Mouse (Mus musculus) bone marrow, adult 2 months (tissue): ENCODE data around the gene Casp9.

Source experiments
- CTCF ChIP-seq: fragments of 200-500 bp; IDR thresholded peaks from 2 replicates; pipeline ENCODE4 v1.5.1; 2011; ENCODE audit warnings: low read length, control low read depth; ENCODE audit not compliant: control insufficient read depth, insufficient read depth
- POLR2A ChIP-seq: fragments of 200-500 bp; IDR thresholded peaks from 2 replicates; pipeline ENCODE4 v1.6.1; 2011; ENCODE audit warnings: low read depth, mild to moderate bottlenecking, control low read depth, low read length, borderline replicate concordance; ENCODE audit not compliant: control insufficient read depth

GRCm38 (mm10) chr4:141791951-141792350 lies 1.5 kb upstream of the Casp9 start:
- TF ChIP-seq CTCF (no peak), POLR2A (no peak)
